Mouse (Mus musculus): ENCODE data around the gene Cdh16.

- TF ChIP-seq CTCF (IDR thresholded peaks at IDR 0.05) = no peak
- no peak for TF ChIP-seq EP300 (IDR thresholded peaks at IDR 0.05)
These were observed 18.1 kb upstream of the Cdh16 start for GRCm38 (mm10) chr8:104642324-104642654.

Data from lung, postnatal 0 days (tissue).